Mouse (Mus musculus): ENCODE results near the gene Sart1. TPM values are rescaled to one million over a fixed set of nuclear protein-coding genes. Genes with fewer than 3 reads are reported as not detected.

Sart1 gene
- polyA plus RNA-seq, 1 experiment from 2014 or later, result 34.3 TPM

DNA sequence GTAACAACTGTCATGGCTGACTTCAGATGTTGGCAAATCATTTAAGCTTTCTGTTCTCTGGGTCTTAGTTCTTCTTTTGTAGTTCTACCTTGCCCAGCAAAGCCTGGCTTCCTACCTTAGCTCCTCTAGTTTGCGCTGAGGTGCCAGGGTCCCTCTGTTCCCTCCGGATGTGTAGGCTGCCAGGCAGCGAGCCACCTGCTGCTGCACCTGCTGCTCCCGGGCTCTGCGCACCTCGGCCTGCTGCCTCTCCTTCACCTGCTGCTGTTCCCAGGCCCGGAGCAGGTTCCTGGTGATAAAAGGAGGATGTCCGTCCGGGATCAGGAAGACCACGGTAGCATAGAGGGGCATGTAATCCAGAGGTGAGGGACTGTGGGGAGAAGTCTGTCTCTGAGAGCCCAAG, 5.7 kb upstream of the Sart1 start:
- WGBS, result 53% methylated on average over 10 of the region's 10 CpGs
- Histone ChIP-seq H3K36me3 (no peaks in the 10 kb centered on the region), H3K9me3 (replicated peaks) (no peaks in the 10 kb centered on the region), H3K27me3 (no peaks in the 10 kb centered on the region), H3K4me1 (replicated peaks) (peaks cover 32% of the 10 kb centered on the region), H3K4me3 (no peak overlapping the region), H3K9ac (no peak overlapping the region), H3K4me2 (no peak overlapping the region), H3K27ac (no peak overlapping the region)
- ATAC-seq (replicated peaks; ENCODE audit: insufficient number of reproducible peaks, insufficient read depth, low FRiP score, low read depth), result no peak

DNA sequence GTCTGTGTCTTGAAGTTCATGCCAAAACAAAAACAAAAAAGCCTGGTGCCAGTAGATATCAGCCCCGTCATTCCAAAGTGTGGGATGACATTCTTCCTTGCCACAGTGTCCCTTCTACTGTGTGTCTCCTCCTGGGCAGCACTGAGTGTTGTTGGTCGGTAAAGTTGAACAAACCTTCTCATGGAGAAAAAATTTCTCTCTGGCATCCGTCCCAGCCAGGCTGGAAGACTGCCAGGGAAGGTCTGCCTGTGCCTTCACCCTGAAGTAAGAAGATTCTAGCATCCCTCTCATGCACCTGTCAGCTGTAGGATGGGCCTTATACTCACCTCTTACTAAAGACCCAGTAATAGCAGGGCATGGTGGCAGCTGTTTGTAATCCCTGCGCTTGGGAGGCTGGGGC, 4.4 kb upstream of the Sart1 start:
- Histone ChIP-seq H3K27me3 (no peaks in the 10 kb centered on the region), H3K4me1 (replicated peaks) (peaks cover 34% of the 10 kb centered on the region), H3K9ac (no peak overlapping the region), H3K4me3 (no peak overlapping the region), H3K36me3 (no peaks in the 10 kb centered on the region), H3K27ac (peak overlapping the region; percentile 64), H3K4me2 (no peak overlapping the region), H3K9me3 (replicated peaks) (no peaks in the 10 kb centered on the region)
- ATAC-seq (replicated peaks; ENCODE audit: insufficient number of reproducible peaks, insufficient read depth, low FRiP score, low read depth), result no peak
- 28% methylated on average over 4 of the region's 4 CpGs for WGBS

DNA sequence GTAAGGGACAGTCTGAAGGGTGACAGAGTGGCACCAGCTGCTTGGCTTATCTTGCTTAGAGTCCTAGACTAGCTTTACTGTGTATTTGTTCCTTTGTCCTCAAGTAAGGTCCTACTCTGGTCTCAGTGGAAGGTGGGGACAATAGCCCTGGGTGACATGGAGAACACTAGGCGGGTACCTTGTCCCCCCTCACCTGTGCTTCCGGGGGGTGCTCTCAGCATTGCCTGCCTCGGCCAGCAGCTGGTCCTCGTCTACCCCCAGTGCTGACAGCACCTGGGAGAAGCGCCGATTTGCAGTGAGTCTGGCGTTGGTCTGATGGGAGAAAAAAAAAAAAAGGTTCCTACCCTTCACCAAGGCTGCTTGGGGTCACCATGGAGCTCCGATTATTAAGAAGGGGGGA, 1.9 kb upstream of the Sart1 start:
- H3K4me1 ChIP-seq (replicated peaks), result peaks cover 50% of the 10 kb centered on the region
- H3K9ac ChIP-seq, result peak overlapping the region; percentile 73; the same call in 1 of the 2 replicates
- no peaks in the 10 kb centered on the region for H3K27me3 ChIP-seq
- H3K36me3 ChIP-seq, result 0 out of 2 replicates have a peak, but pooled peaks cover 5% of the 10 kb centered on the region
- no peak for ATAC-seq (replicated peaks; ENCODE audit: insufficient number of reproducible peaks, insufficient read depth, low FRiP score, low read depth)
- peak overlapping the region; percentile 78; the same call in 1 of the 2 replicates for H3K4me3 ChIP-seq
- 49% methylated on average over 8 of the region's 8 CpGs for WGBS
- no peaks in the 10 kb centered on the region for H3K9me3 ChIP-seq (replicated peaks)
- peak overlapping the region; percentile 75 for H3K4me2 ChIP-seq
- peak overlapping the region; percentile 91 for H3K27ac ChIP-seq

DNA sequence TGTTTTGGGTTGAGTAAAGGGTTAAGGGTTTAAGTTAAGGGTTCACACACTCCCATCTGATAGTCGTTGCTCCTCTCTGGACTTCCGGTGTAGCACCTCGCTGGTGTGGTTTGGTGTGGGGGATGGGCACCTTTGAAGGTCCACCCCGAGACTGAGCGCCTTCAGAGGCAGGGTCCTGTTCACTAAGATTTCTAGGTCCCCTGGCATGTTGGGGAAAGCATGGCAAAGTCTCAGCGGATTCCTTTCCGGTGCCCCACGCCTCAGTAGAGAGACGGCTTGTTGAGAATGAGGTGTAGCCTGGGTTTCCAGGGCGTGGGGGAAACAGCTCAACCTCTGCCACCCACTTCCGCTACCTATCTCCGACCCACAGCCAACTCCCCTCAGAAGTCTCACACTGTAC, 1.1 kb upstream of the Sart1 start:
- Histone ChIP-seq H3K9me3 (replicated peaks) (no peaks in the 10 kb centered on the region), H3K4me3 (peak overlapping the region; percentile 78), H3K9ac (peak overlapping the region; percentile 73), H3K4me2 (peak overlapping the region; percentile 75), H3K27ac (peak overlapping the region; percentile 91), H3K36me3 (peaks cover 12% of the 10 kb centered on the region; the same call in 1 of the 2 replicates), H3K27me3 (no peaks in the 10 kb centered on the region), H3K4me1 (replicated peaks) (peaks cover 50% of the 10 kb centered on the region)
- WGBS, result 18% methylated on average over 12 of the region's 12 CpGs
- ATAC-seq (replicated peaks; ENCODE audit: insufficient number of reproducible peaks, insufficient read depth, low FRiP score, low read depth), result no peak

DNA sequence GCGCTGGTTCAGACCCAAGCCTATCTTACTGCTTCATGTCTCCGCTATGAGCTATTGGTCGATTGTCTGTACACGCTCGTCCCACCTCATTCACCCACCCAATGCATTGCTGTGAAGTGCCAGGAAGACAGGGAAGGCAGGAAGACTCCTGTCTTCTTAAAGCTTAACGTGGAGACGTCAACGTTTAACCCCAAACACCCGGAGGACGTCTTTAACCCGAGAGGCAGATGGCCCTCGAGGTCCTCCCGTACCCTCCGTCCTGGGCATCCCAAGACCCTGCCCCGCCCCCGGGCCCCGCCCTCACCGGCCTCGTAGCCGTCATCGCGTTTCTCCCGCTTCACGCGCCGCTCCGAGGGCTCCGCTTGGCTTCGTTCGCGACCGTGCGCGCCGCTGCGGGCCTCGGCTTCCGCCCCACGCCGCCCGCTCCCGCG, 477 bp downstream of the Sart1 start:
- peak overlapping the region; percentile 85 for H3K9ac ChIP-seq
- no peaks in the 10 kb centered on the region for H3K27me3 ChIP-seq
- peaks cover 47% of the 10 kb centered on the region for H3K4me1 ChIP-seq (replicated peaks)
- H3K36me3 ChIP-seq, result peaks cover 28% of the 10 kb centered on the region
- peak overlapping the region; percentile 75 for H3K27ac ChIP-seq
- H3K9me3 ChIP-seq (replicated peaks), result no peaks in the 10 kb centered on the region
- ATAC-seq (replicated peaks; ENCODE audit: insufficient number of reproducible peaks, insufficient read depth, low FRiP score, low read depth), result 0 out of 2 replicates have a peak, but pooled peaks have one; percentile 44
- under 1% methylated on average over 43 of the region's 43 CpGs for WGBS
- peak overlapping the region; percentile 75 for H3K4me2 ChIP-seq
- peak overlapping the region; percentile 78 for H3K4me3 ChIP-seq

DNA sequence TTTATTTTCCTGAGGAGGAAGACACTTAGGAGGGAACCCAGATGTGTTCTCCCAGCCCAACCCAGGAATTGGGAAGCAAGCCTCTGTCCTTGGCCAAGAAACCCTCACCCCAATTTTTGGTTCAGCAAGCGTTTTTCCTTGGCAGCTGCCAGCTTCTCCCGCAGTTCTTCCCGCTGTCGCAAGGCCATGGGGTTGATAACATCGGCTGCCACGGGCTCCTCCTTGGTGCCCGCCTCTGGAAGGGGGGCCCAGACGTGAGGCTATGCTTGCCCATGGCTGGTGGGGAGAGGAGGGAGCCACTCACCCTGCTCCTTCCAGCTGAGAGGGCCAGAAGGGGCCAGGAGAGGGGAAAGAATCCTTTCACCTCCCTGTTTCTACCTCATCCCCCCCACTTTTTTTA, 3.8 kb downstream of the Sart1 start:
- peaks cover 24% of the 10 kb centered on the region for H3K4me1 ChIP-seq (replicated peaks)
- peaks cover 62% of the 10 kb centered on the region for H3K36me3 ChIP-seq
- H3K4me3 ChIP-seq, result no peak overlapping the region
- ATAC-seq (replicated peaks; ENCODE audit: insufficient number of reproducible peaks, insufficient read depth, low FRiP score, low read depth), result no peak
- no peaks in the 10 kb centered on the region for H3K27me3 ChIP-seq
- H3K4me2 ChIP-seq, result no peak overlapping the region
- no peak overlapping the region for H3K9ac ChIP-seq
- H3K27ac ChIP-seq, result no peak overlapping the region
- no peaks in the 10 kb centered on the region for H3K9me3 ChIP-seq (replicated peaks)
- WGBS, result 82% methylated on average over 8 of the region's 8 CpGs

DNA sequence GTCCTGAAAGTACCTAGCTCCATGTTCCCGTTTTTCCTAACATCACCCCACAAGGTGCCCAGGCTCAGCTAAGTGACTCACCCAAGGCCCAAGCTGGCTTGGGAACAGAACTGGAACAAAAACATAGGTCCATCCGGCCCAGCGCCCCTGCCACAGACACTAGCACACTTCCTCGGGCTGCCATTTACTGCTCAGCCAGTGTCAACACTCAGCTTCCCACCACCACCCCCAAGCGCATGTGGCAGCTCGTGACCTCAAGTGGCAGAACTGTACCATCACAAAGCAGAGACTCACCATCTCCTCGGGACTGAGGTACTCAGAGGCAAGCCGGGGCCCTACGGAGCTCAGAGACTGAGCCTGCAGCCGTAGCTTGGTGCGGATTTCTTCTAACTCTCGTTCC, 5.2 kb downstream of the Sart1 start:
- Histone ChIP-seq H3K9ac (no peak overlapping the region), H3K4me1 (replicated peaks) (peaks cover 17% of the 10 kb centered on the region), H3K27ac (no peak overlapping the region), H3K9me3 (replicated peaks) (no peaks in the 10 kb centered on the region), H3K4me2 (no peak overlapping the region), H3K27me3 (no peaks in the 10 kb centered on the region), H3K4me3 (no peak overlapping the region), H3K36me3 (peaks cover 75% of the 10 kb centered on the region)
- ATAC-seq (replicated peaks; ENCODE audit: insufficient number of reproducible peaks, insufficient read depth, low FRiP score, low read depth), result no peak
- WGBS, result 89% methylated on average over 12 of the region's 12 CpGs

DNA sequence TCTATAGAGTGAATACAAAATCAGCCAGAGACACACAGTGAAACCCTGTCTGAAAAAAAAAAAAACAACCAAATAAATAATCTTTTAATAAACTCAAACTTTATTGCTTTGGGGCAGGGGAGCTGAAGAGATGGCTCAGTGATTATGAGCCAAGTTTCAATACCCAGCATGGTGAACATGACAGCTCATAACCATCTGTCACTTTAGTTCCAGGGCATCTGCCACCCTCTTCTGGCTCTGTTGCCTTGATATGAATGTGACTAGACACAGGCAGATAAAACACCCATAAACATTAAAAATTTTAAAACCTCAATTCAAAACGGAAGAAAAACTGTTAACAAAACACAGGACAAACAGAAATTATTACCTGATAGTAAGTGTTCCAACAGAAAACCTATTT, 11.1 kb downstream of the Sart1 start:
- H3K4me3 ChIP-seq, result no peak overlapping the region
- H3K4me1 ChIP-seq (replicated peaks), result no peaks in the 10 kb centered on the region
- no peak for ATAC-seq (replicated peaks; ENCODE audit: insufficient number of reproducible peaks, insufficient read depth, low FRiP score, low read depth)
- H3K9ac ChIP-seq, result no peak overlapping the region
- H3K27me3 ChIP-seq, result no peaks in the 10 kb centered on the region
- no peaks in the 10 kb centered on the region for H3K9me3 ChIP-seq (replicated peaks)
- no peak overlapping the region for H3K4me2 ChIP-seq
- WGBS, result 96% methylated on average over 1 of the region's 1 CpGs
- H3K36me3 ChIP-seq, result peaks cover 53% of the 10 kb centered on the region
- H3K27ac ChIP-seq, result no peak overlapping the region

DNA sequence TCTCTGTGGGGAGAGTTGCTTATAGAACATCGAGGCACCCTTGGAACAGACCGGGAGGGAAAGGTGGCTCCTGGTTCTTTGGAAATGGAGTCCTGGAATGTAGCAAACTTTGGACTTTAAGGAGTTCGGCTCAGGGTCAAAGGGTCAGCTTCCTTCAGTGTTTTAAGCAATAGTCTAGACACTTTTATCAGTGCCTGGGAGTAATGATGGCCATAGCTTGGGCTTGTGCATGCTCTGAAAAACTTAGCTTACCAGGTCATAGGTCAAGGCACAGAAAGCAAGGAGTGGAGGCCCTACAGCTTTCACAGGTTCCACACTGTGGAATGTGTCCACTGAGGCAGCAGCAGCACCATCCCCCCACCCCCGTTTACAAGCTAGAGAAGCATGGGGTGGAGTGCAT, 13.8 kb downstream of the Sart1 start:
- H3K4me2 ChIP-seq, result no peak overlapping the region
- H3K9ac ChIP-seq, result no peak overlapping the region
- no peak overlapping the region for H3K27ac ChIP-seq
- no peaks in the 10 kb centered on the region for H3K27me3 ChIP-seq
- 62% methylated on average over 4 of the region's 4 CpGs for WGBS
- no peak for ATAC-seq (replicated peaks; ENCODE audit: insufficient number of reproducible peaks, insufficient read depth, low FRiP score, low read depth)
- H3K4me3 ChIP-seq, result no peak overlapping the region
- no peaks in the 10 kb centered on the region for H3K9me3 ChIP-seq (replicated peaks)
- H3K4me1 ChIP-seq (replicated peaks), result no peaks in the 10 kb centered on the region
- H3K36me3 ChIP-seq, result peaks cover 48% of the 10 kb centered on the region

DNA sequence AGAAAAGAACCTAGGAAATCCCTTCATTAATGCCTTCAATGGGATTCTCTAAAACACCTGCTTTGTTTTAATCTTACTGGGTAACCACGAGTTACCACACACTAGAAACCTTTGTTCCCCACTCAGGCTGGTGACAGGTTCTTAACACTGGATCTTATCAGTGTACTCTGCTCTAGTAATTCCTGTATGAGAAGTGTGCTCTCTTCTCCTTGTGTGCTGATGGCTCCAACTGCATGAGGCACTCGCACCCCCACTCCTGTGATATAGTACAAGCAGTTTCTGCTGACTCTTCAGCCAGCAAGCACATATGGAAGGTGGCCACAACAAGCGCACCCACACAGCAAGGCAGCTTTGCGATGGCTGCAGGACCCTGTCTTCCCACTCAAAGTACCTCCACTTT, 14.3 kb downstream of the Sart1 start:
- no peaks in the 10 kb centered on the region for H3K27me3 ChIP-seq
- WGBS, result 66% methylated on average over 4 of the region's 4 CpGs
- ATAC-seq (replicated peaks; ENCODE audit: insufficient number of reproducible peaks, insufficient read depth, low FRiP score, low read depth), result no peak
- H3K4me2 ChIP-seq, result no peak overlapping the region
- no peak overlapping the region for H3K27ac ChIP-seq
- H3K36me3 ChIP-seq, result peaks cover 48% of the 10 kb centered on the region
- no peak overlapping the region for H3K9ac ChIP-seq
- no peaks in the 10 kb centered on the region for H3K4me1 ChIP-seq (replicated peaks)
- H3K9me3 ChIP-seq (replicated peaks), result no peaks in the 10 kb centered on the region
- no peak overlapping the region for H3K4me3 ChIP-seq

DNA sequence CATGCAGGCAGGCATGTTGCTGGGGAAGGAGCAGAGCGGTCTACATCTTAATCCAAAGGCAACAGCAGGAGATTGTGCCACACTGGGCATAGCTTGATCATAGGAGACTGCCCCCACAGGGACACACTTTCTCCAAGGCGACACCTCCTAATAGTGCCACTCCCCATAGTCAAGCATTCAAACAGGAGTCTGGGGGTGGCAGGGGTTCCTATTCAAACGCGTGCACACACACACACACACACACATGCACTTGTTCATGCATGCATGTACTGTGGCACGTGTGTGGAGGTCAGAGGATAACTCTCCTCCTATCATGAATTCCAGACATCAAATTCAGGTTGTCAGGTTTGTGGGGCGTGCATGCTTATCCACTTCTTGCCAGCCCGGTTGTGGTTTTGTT, 15.8 kb downstream of the Sart1 start:
- Histone ChIP-seq H3K4me1 (replicated peaks) (peaks cover 8% of the 10 kb centered on the region), H3K27ac (no peak overlapping the region), H3K9me3 (replicated peaks) (no peaks in the 10 kb centered on the region), H3K4me3 (no peak overlapping the region), H3K4me2 (no peak overlapping the region), H3K9ac (no peak overlapping the region), H3K36me3 (peaks cover 43% of the 10 kb centered on the region), H3K27me3 (no peaks in the 10 kb centered on the region)
- WGBS, result 93% methylated on average over 7 of the region's 7 CpGs
- ATAC-seq (replicated peaks; ENCODE audit: insufficient number of reproducible peaks, insufficient read depth, low FRiP score, low read depth), result no peak

DNA sequence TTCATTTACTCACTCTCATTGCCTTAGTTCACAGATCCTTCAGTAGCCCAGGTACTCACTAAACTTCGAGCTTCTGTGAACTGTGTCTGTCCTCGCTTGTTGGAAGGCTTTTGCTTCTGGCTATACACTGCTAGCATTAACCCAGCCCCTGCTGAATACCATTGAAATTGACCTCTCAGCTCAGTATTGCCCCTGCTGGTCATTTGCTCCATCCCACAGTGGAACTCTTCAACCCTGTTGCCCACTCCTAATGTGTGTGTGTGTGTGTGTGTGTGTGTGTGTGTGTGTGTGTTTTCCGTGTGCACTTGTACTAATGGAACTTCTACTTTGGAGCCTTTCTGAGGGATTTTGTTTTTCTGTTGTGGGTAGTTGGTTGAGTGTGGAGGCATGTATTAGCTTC, 17.6 kb downstream of the Sart1 start:
- H3K4me3 ChIP-seq, result no peak overlapping the region
- no peak overlapping the region for H3K9ac ChIP-seq
- peaks cover 39% of the 10 kb centered on the region for H3K36me3 ChIP-seq
- no peak for ATAC-seq (replicated peaks; ENCODE audit: insufficient number of reproducible peaks, insufficient read depth, low FRiP score, low read depth)
- no peak overlapping the region for H3K4me2 ChIP-seq
- 79% methylated on average over 3 of the region's 3 CpGs for WGBS
- H3K4me1 ChIP-seq (replicated peaks), result peaks cover 12% of the 10 kb centered on the region
- H3K27me3 ChIP-seq, result no peaks in the 10 kb centered on the region
- H3K9me3 ChIP-seq (replicated peaks), result no peaks in the 10 kb centered on the region
- H3K27ac ChIP-seq, result no peak overlapping the region

All from heart, embryonic 15.5 days (tissue).